In the genomic region with DNA sequence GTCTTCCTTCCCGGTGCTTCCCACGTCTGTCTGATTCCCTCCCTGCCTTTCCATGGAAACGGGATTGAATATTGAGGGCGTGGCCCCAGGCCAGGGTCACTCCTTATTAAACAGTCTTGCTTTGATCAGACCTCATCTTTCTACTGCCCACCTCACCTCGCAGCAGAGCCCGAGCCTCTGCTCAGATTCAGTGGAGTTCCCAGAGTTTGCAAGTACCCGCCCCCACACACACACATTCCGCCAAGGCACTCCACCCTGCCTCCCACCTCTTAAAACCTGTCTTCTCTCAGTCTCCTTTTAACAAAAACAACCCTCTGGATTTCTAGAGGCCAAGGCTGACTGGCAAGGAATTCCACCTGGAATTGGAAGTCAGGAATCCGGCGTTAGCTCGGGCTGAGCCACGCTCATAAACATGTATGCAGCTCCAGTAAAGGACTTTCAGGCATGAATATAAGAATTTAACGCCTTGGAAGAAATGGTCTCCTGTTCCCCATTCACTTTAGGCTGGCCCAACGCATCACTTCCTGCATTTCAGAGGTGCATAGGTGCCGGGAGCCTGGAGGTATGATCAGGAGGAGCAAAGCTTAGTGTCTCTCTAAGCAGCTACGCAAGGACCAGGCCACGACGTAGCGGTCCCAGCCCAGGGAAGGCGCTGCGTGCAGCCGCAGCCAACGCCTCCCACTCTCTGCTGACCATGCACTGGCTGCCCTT, we compare ENCODE assay signal across 9 mouse cellular contexts. TPM values are rescaled to one million over a fixed set of nuclear protein-coding genes. Genes with fewer than 3 reads are reported as not detected.
DNase-seq lines count a peak whose midpoint lies in the region; ATAC-seq lines count a peak whose summit lies in the region.
"Had no signal": no experiment of that assay in that cellular context is flagged by ENCODE, and none has a peak within 500 bp of the region (broad histone marks: within the 10 kb centered on the region; RNA-seq: fewer than 3 reads in every experiment).

No protein-coding gene starts in this region.

- H3K9ac ChIP-seq in kidney, embryonic 14.5 days (ENCODE audit: low read depth, low read length): no peak overlapping the region
- H3K9ac ChIP-seq in heart, embryonic 11.5 days (ENCODE audit: low read depth, low read length): no peak overlapping the region
- 0 out of 2 replicates have a peak overlapping the region, but pooled peaks have one; percentile 23 for H3K9ac ChIP-seq in limb, embryonic 15.5 days
- 0 out of 2 replicates have a peak overlapping the region, but pooled peaks have one; percentile 1 for H3K9ac ChIP-seq in stomach, embryonic 16.5 days (ENCODE audit: low read length)

- peak overlapping the region; percentile 51 for H3K4me3 ChIP-seq in kidney, embryonic 14.5 days (ENCODE audit: low read length)
- H3K4me3 ChIP-seq in heart, embryonic 11.5 days (ENCODE audit: low read depth, low read length): peak overlapping the region; percentile 42
- peak overlapping the region; percentile 49 for H3K4me3 ChIP-seq in limb, embryonic 15.5 days
- H3K4me3 ChIP-seq in stomach, embryonic 16.5 days (replicated peaks; ENCODE audit: low read length): peak overlapping the region; percentile 54

- peak overlapping the region; percentile 94 for H3K4me2 ChIP-seq in kidney, embryonic 14.5 days (replicated peaks; ENCODE audit: low read depth, low read length)
- H3K4me2 ChIP-seq in heart, embryonic 11.5 days: peak overlapping the region; percentile 86
- peak overlapping the region; percentile 98 for H3K4me2 ChIP-seq in limb, embryonic 15.5 days
- H3K4me2 ChIP-seq in stomach, embryonic 16.5 days (ENCODE audit: low read depth, low read length): peak overlapping the region; percentile 94

- H3K27ac ChIP-seq in kidney, embryonic 14.5 days (ENCODE audit: low read depth, low read length): no peak overlapping the region
- no peak overlapping the region for H3K27ac ChIP-seq in heart, embryonic 11.5 days (ENCODE audit: low read depth, low read length)
- no peak overlapping the region for H3K27ac ChIP-seq in limb, embryonic 15.5 days
- no peak overlapping the region for H3K27ac ChIP-seq in stomach, embryonic 16.5 days (ENCODE audit: low read length)

- no peaks in the 10 kb centered on the region for H3K36me3 ChIP-seq in kidney, embryonic 14.5 days (ENCODE audit: control insufficient read depth, insufficient read depth, low read length)
- no peaks in the 10 kb centered on the region for H3K36me3 ChIP-seq in heart, embryonic 11.5 days (ENCODE audit: control insufficient read depth, insufficient read depth, low read length)
- no peaks in the 10 kb centered on the region for H3K36me3 ChIP-seq in limb, embryonic 15.5 days
- no peaks in the 10 kb centered on the region for H3K36me3 ChIP-seq in stomach, embryonic 16.5 days (ENCODE audit: control insufficient read depth, insufficient read depth, low read length)

- H3K27me3 ChIP-seq in kidney, embryonic 14.5 days (ENCODE audit: control insufficient read depth, insufficient read depth, low read length): peaks cover 57% of the 10 kb centered on the region
- H3K27me3 ChIP-seq in heart, embryonic 11.5 days (ENCODE audit: control insufficient read depth, insufficient read depth, low read length): peaks cover 52% of the 10 kb centered on the region
- peaks cover 81% of the 10 kb centered on the region for H3K27me3 ChIP-seq in limb, embryonic 15.5 days
- peaks cover 58% of the 10 kb centered on the region for H3K27me3 ChIP-seq in stomach, embryonic 16.5 days (ENCODE audit: control insufficient read depth, insufficient read depth, low read length)

- DNase-seq in kidney, postnatal 25 days: no peak
- peak; percentile 69 for DNase-seq in ZHBTc4 (ENCODE audit: low read depth, low spot score)
- no peak for DNase-seq in layer of hippocampus, adult 18-20 months (ENCODE audit: low spot score in 2 of 2)
- DNase-seq in urinary bladder, adult 2 months (ENCODE audit: low spot score): no peak

- no peaks in the 10 kb centered on the region for H3K9me3 ChIP-seq in kidney, embryonic 14.5 days (ENCODE audit: control insufficient read depth, low read length)
- H3K9me3 ChIP-seq in heart, embryonic 11.5 days (replicated peaks; ENCODE audit: control insufficient read depth, low read length): no peaks in the 10 kb centered on the region
- H3K9me3 ChIP-seq in limb, embryonic 15.5 days: no peaks in the 10 kb centered on the region
- H3K9me3 ChIP-seq in stomach, embryonic 16.5 days (replicated peaks; ENCODE audit: control insufficient read depth, low read length): no peaks in the 10 kb centered on the region

- peaks cover 44% of the 10 kb centered on the region for H3K4me1 ChIP-seq in kidney, embryonic 14.5 days (ENCODE audit: control insufficient read depth, insufficient read depth, low read length)
- peaks cover 38% of the 10 kb centered on the region for H3K4me1 ChIP-seq in heart, embryonic 11.5 days (ENCODE audit: control insufficient read depth, insufficient read depth, low read length)
- H3K4me1 ChIP-seq in limb, embryonic 15.5 days: peaks cover 32% of the 10 kb centered on the region
- peaks cover 17% of the 10 kb centered on the region; the same call in 1 of the 2 replicates for H3K4me1 ChIP-seq in stomach, embryonic 16.5 days (ENCODE audit: control insufficient read depth, insufficient read depth, low read length)

- 4% methylated on average over 23 of the region's 23 CpGs for WGBS in kidney, embryonic 14.5 days
- 4% methylated on average over 23 of the region's 23 CpGs for WGBS in heart, embryonic 11.5 days (ENCODE audit: insufficient replicate concordance)
- 4% methylated on average over 23 of the region's 23 CpGs for WGBS in limb, embryonic 15.5 days
- 4% methylated on average over 23 of the region's 23 CpGs for WGBS in stomach, embryonic 16.5 days

- 0 out of 2 replicates have a peak, but pooled peaks have one; percentile 17 for ATAC-seq in kidney, embryonic 14.5 days (ENCODE audit: low FRiP score, low TSS enrichment)
- no peak for ATAC-seq in heart, embryonic 11.5 days (replicated peaks; ENCODE audit: insufficient number of reproducible peaks, low FRiP score, low TSS enrichment)
- no peak for ATAC-seq in limb, embryonic 15.5 days (ENCODE audit: insufficient number of reproducible peaks, low FRiP score, low TSS enrichment, low read depth)
- no peak for ATAC-seq in stomach, embryonic 16.5 days (ENCODE audit: insufficient read depth, low FRiP score)

RNA-seq across cellular contexts. Expression of a gene that starts 0.8 kb away (rescaled TPM):
- 5.3 and 6.2 TPM in 2 replicates for polyA plus RNA-seq in kidney, embryonic 14.5 days (2014; fragmentation: Nextera tagmentation; extraction: Ambion mirVana)
- 16.3 and 17.1 TPM in 2 replicates for polyA plus RNA-seq in heart, embryonic 11.5 days (2014; fragmentation: Nextera tagmentation; extraction: Ambion mirVana)
- 0.40 and 1.1 TPM in 2 replicates for polyA plus RNA-seq in limb, embryonic 15.5 days (2015; fragmentation: Nextera tagmentation; extraction: Ambion mirVana)
- 4.8 and 5.3 TPM in 2 replicates for polyA plus RNA-seq in stomach, embryonic 16.5 days (2015; fragmentation: Nextera tagmentation; extraction: Ambion mirVana)
- 10 to 100 TPM; 12.8 to 13.3 TPM for total RNA-seq in layer of hippocampus, adult 18-20 months (2021)
- 1.7 and 2.8 TPM in 2 replicates for polyA plus RNA-seq in urinary bladder, adult 2 months (2012; rRNA removed)
- total RNA-seq: hematopoietic stem cell, adult 5-6 weeks had no signal

RNA-seq across cellular contexts. Expression of a gene that starts 18.0 kb away (rescaled TPM):
- 675 and 707 TPM in 2 replicates for polyA plus RNA-seq in kidney, embryonic 14.5 days (2014; fragmentation: Nextera tagmentation; extraction: Ambion mirVana)
- 1,178 and 1,213 TPM in 2 replicates for polyA plus RNA-seq in heart, embryonic 11.5 days (2014; fragmentation: Nextera tagmentation; extraction: Ambion mirVana)
- polyA plus RNA-seq in limb, embryonic 15.5 days (2015; fragmentation: Nextera tagmentation; extraction: Ambion mirVana): 411 and 426 TPM in 2 replicates
- 586 and 601 TPM in 2 replicates for polyA plus RNA-seq in stomach, embryonic 16.5 days (2015; fragmentation: Nextera tagmentation; extraction: Ambion mirVana)
- total RNA-seq in layer of hippocampus, adult 18-20 months (2021): 100 to 1,000 TPM; 372 to 373 TPM
- 223 and 254 TPM in 2 replicates for polyA plus RNA-seq in urinary bladder, adult 2 months (2012; rRNA removed)

RNA-seq across cellular contexts. Expression of a gene that starts 34.3 kb away (rescaled TPM):
- 13.3 and 19.7 TPM in 2 replicates for polyA plus RNA-seq in kidney, embryonic 14.5 days (2014; fragmentation: Nextera tagmentation; extraction: Ambion mirVana)
- polyA plus RNA-seq in heart, embryonic 11.5 days (2014; fragmentation: Nextera tagmentation; extraction: Ambion mirVana): 12.1 and 12.6 TPM in 2 replicates
- 26.8 and 27.5 TPM in 2 replicates for polyA plus RNA-seq in limb, embryonic 15.5 days (2015; fragmentation: Nextera tagmentation; extraction: Ambion mirVana)
- 17.9 and 19.1 TPM in 2 replicates for polyA plus RNA-seq in stomach, embryonic 16.5 days (2015; fragmentation: Nextera tagmentation; extraction: Ambion mirVana)
- total RNA-seq in layer of hippocampus, adult 18-20 months (2021): 10 to 100 TPM; 16.5 to 24.3 TPM
- 14.9 and 17.5 TPM in 2 replicates for polyA plus RNA-seq in urinary bladder, adult 2 months (2012; rRNA removed)

RNA-seq across cellular contexts. Expression of a gene that starts 35.2 kb away (rescaled TPM):
- polyA plus RNA-seq in kidney, embryonic 14.5 days (2014; fragmentation: Nextera tagmentation; extraction: Ambion mirVana): 7.3 and 9.0 TPM in 2 replicates
- 5.8 and 7.9 TPM in 2 replicates for polyA plus RNA-seq in heart, embryonic 11.5 days (2014; fragmentation: Nextera tagmentation; extraction: Ambion mirVana)
- 12.7 and 14.2 TPM in 2 replicates for polyA plus RNA-seq in limb, embryonic 15.5 days (2015; fragmentation: Nextera tagmentation; extraction: Ambion mirVana)
- 28.5 and 31.0 TPM in 2 replicates for polyA plus RNA-seq in stomach, embryonic 16.5 days (2015; fragmentation: Nextera tagmentation; extraction: Ambion mirVana)
- total RNA-seq in layer of hippocampus, adult 18-20 months (2021): 100 to 1,000 TPM; 381 to 382 TPM
- 123 and 150 TPM in 2 replicates for polyA plus RNA-seq in urinary bladder, adult 2 months (2012; rRNA removed)

RNA-seq across cellular contexts. Expression of a gene that starts 49.5 kb away (rescaled TPM):
- 36.5 and 37.7 TPM in 2 replicates for polyA plus RNA-seq in kidney, embryonic 14.5 days (2014; fragmentation: Nextera tagmentation; extraction: Ambion mirVana)
- polyA plus RNA-seq in heart, embryonic 11.5 days (2014; fragmentation: Nextera tagmentation; extraction: Ambion mirVana): 67.5 and 76.1 TPM in 2 replicates
- 37.9 and 49.8 TPM in 2 replicates for polyA plus RNA-seq in limb, embryonic 15.5 days (2015; fragmentation: Nextera tagmentation; extraction: Ambion mirVana)
- 45.2 and 49.0 TPM in 2 replicates for polyA plus RNA-seq in stomach, embryonic 16.5 days (2015; fragmentation: Nextera tagmentation; extraction: Ambion mirVana)
- 10 to 100 TPM; 68.8 to 70.9 TPM for total RNA-seq in layer of hippocampus, adult 18-20 months (2021)
- polyA plus RNA-seq in urinary bladder, adult 2 months (2012; rRNA removed): 21.3 and 22.5 TPM in 2 replicates

Comparison
In these comparisons a context has a peak if more than half of its experiments do, and no peak if none do; other contexts are left out.
1. H3K9ac ChIP-seq: peak in limb, embryonic 15.5 days (single experiment) and stomach, embryonic 16.5 days (single experiment); none in kidney, embryonic 14.5 days (single experiment) and heart, embryonic 11.5 days (single experiment).
2. Peak in every context shown above with its lines, with median percentiles within 50 percentile points of each other: H3K4me2 ChIP-seq and H3K4me3 ChIP-seq.